Mouse (Mus musculus) liver, embryonic 16.5 days (tissue): ENCODE results near the gene Ctnna3. TPM values are rescaled to one million over a fixed set of nuclear protein-coding genes. Genes with fewer than 3 reads are reported as not detected.

Experiments
- ATAC-seq: fragments of 200-750 bp; cut with Nextera tagmentation; 2 replicates; pipeline ENCODE4 v1.8.0; 2017; ENCODE audit warnings: low read depth, mild to moderate bottlenecking, moderate number of reproducible peaks, moderate library complexity
- H3K27ac ChIP-seq: fragments of 300-500 bp; sonication (generic); 2 replicates; pipeline ENCODE4 v1.5.1; 2014; ENCODE audit warnings: mild to moderate bottlenecking, low read length
- H3K27me3 ChIP-seq: fragments of 300-500 bp; sonication (generic); 2 replicates; pipeline ENCODE4 v1.6.1; 2014; ENCODE audit warnings: low read depth, low read length, mixed read lengths; ENCODE audit not compliant: control insufficient read depth, insufficient read depth
- H3K36me3 ChIP-seq: fragments of 300-500 bp; sonication (generic); 2 replicates; pipeline ENCODE4 v1.6.1; 2014; ENCODE audit warnings: mild to moderate bottlenecking; ENCODE audit not compliant: control insufficient read depth, insufficient read depth
- H3K4me1 ChIP-seq: fragments of 300-500 bp; sonication (generic); 2 replicates; pipeline ENCODE4 v1.6.1; 2014; ENCODE audit warnings: low read depth, low read length, mixed read lengths; ENCODE audit not compliant: control insufficient read depth
- H3K4me2 ChIP-seq: fragments of 300-500 bp; sonication (generic); 2 replicates; pipeline ENCODE4 v1.6.1; 2014; ENCODE audit warnings: low read depth, low read length, mixed read lengths
- H3K4me3 ChIP-seq: fragments of 300-500 bp; sonication (generic); 2 replicates; pipeline ENCODE4 v1.5.1; 2014; ENCODE audit warnings: low read depth, mild to moderate bottlenecking, low read length
- H3K9ac ChIP-seq: fragments of 300-500 bp; sonication (generic); 2 replicates; pipeline ENCODE4 v1.6.1; 2014; ENCODE audit warnings: low read depth, low read length
- H3K9me3 ChIP-seq: fragments of 300-500 bp; sonication (generic); replicated peaks from 2 replicates; pipeline ENCODE4 v1.6.1; 2016; ENCODE audit warnings: low read length; ENCODE audit not compliant: control insufficient read depth
- WGBS: fragments of 180-500 bp; shearing (Covaris S2); extraction: QIAGEN DNeasy Blood & Tissue Kit; methylation state at CpG from one replicate; pipeline ENCODE4 v1.1.7; 2014; ENCODE audit not compliant: insufficient replicate concordance; 5-methylcytosine and 5-hydroxymethylcytosine counted together
- polyA plus RNA-seq: library from polyadenylated mRNA; unstranded; fragments of >200 nt; fragmentation: Nextera tagmentation; extraction: Ambion mirVana; gene quantifications from 2 replicates; pipeline ENCODE4 v1.2.1, GENCODE M21; 2015

Ctnna3 gene
- polyA plus RNA-seq, 1 experiment from 2014 or later = 0.11 TPM

DNA sequence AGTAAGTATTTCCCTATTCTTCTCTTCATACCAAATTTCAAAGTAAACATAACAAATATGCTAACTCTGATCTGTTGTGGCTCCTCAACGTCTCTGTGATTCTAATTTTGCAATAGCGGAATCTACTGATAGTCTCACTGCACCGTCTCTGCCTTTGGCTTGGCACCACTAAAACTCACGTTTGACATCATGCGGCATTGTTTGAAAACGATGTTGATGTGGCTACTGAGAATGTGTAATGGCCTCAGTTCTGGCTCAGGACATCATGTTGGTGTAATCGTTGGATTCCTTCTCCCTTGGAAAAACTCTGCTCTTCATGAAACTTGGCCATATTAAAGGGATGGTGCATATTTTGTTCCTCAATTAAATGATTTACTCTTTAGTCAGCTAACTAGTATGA is 439.2 kb downstream of the Ctnna3 start:
- Histone ChIP-seq H3K27me3 (no peaks in the 10 kb centered on the region), H3K9ac (no peak overlapping the region), H3K27ac (no peak overlapping the region), H3K4me1 (no peaks in the 10 kb centered on the region), H3K4me3 (no peak overlapping the region), H3K36me3 (no peaks in the 10 kb centered on the region), H3K9me3 (no peaks in the 10 kb centered on the region), H3K4me2 (no peak overlapping the region)
- no peak for ATAC-seq
- WGBS = 67% methylated on average over 7 of the region's 7 CpGs

DNA sequence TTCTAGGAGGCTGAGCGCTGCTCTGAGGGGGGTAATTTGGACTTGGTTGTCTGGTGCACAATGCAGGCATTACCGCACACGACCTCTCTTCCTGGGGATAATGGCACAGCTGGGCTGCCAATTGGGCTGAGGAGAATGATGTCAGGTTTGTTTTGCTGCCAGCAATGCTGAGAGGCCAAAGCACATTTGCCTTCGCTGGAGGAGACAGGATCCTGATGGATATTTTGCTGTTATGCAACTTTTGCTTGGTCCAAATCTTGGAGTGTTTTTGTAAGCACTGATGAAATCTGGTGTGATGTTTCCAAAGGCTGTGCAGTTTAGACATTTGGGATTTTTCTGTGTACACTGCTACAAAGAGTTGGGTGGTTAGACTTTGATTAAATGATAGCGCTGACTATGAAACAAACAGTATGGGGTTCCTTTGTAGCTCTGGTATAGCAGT is 450.6 kb downstream of the Ctnna3 start:
- Histone ChIP-seq H3K9ac (no peak overlapping the region), H3K4me2 (no peak overlapping the region), H3K4me3 (no peak overlapping the region), H3K4me1 (no peaks in the 10 kb centered on the region), H3K27me3 (no peaks in the 10 kb centered on the region), H3K27ac (no peak overlapping the region), H3K9me3 (no peaks in the 10 kb centered on the region), H3K36me3 (no peaks in the 10 kb centered on the region)
- no peak for ATAC-seq
- 67% methylated on average over 5 of the region's 5 CpGs for WGBS

DNA sequence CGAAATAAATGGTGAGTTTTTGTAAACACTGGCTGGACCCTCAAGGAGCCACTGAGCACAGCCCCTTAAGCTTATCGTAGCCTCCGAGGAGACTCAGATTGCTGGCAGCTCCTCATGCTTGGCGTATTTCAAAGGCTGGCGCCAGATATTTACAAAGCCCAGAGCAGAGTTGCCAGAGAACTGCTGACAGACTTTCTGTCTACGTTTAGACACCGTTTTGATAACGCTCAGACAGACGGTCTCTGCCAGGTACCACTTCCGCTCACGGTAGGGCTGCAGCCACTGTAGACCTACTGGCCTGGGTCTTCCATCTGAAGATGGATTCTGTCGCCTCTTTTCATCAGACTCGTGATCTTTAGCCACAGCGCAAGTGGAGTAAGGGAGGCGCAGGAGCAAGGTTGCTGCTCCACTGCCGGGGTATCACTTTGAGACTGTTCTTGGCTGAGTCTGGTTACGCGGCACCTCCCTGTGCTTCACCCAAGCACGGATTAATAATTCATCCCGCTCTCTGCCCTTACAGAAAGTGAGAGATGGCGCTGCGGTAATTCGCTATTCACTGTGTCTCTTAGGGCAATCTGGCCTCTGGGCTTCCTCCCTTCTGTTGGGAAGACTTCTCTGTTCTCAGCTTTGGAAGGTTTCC is 456.7 kb downstream of the Ctnna3 start:
- no peak overlapping the region for H3K4me3 ChIP-seq
- no peak overlapping the region for H3K9ac ChIP-seq
- no peaks in the 10 kb centered on the region for H3K9me3 ChIP-seq
- H3K36me3 ChIP-seq = no peaks in the 10 kb centered on the region
- H3K27ac ChIP-seq = no peak overlapping the region
- H3K27me3 ChIP-seq = no peaks in the 10 kb centered on the region
- 67% methylated on average over 23 of the region's 23 CpGs for WGBS
- no peak for ATAC-seq
- no peaks in the 10 kb centered on the region for H3K4me1 ChIP-seq
- H3K4me2 ChIP-seq = no peak overlapping the region

DNA sequence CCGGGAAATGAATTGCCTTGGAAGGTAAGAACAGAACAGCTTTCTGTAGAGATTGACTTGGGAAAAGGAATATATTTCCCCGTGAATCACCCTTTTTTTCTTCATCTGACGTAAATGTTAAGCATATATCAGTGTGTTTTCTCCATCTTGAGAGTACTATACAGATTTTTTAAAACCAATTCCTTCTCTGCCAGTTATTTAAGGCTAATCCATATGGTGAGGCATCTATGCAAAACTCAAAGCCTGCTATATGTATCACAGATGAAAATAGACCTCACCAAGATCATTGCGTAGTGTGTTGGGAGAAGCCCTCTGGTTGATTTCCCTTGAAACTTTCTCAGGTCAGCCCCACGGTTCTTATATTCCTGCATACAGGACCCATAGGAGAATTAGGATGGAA is 464.7 kb downstream of the Ctnna3 start:
- Histone ChIP-seq H3K9ac (no peak overlapping the region), H3K36me3 (no peaks in the 10 kb centered on the region), H3K27me3 (no peaks in the 10 kb centered on the region), H3K27ac (no peak overlapping the region), H3K4me1 (no peaks in the 10 kb centered on the region), H3K4me2 (no peak overlapping the region), H3K9me3 (no peaks in the 10 kb centered on the region), H3K4me3 (no peak overlapping the region)
- ATAC-seq = no peak
- 62% methylated on average over 5 of the region's 5 CpGs for WGBS

DNA sequence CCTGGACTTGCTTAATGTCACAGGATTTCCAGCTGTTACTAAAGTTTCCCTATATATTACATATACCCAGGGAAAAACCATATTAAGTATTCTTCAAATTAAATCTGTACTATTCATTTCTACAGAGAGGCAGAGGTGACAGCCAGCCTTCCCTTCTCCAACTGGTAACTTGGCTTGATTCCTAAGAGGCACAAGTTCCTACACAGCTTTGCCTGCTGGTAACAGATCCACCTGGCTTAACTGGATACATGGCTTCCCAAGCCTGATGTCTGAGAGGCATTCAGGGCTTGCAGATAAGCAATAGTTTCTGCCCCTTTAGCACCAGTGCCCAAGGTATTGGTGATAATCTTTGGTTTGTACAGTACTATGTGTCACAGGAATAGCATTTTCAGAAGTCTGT is 470.0 kb downstream of the Ctnna3 start:
- Histone ChIP-seq H3K9me3 (no peaks in the 10 kb centered on the region), H3K4me3 (no peak overlapping the region), H3K9ac (no peak overlapping the region), H3K27me3 (no peaks in the 10 kb centered on the region), H3K4me1 (no peaks in the 10 kb centered on the region), H3K36me3 (no peaks in the 10 kb centered on the region), H3K4me2 (no peak overlapping the region), H3K27ac (no peak overlapping the region)
- ATAC-seq = no peak

DNA sequence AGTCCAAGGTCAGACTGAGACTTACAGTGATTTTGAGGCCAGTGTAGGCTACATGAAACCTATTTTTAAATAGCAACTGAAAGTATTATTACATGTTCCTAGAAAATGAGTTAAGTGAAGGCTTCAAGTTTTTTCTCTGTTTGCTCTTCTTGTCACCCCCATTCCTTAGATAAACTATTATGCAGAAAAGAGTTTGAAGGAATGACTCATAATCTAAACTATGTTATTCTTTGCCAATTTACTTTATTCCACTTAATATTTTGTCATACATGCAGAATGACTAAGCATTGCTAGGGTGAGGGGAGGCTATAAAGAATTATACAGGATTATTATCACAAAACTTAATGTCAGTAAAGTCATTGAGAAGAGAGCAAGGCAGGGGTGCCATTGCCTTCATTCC is 479.0 kb downstream of the Ctnna3 start:
- no peak overlapping the region for H3K4me3 ChIP-seq
- H3K4me2 ChIP-seq = no peak overlapping the region
- no peaks in the 10 kb centered on the region for H3K4me1 ChIP-seq
- no peak overlapping the region for H3K9ac ChIP-seq
- no peak for ATAC-seq
- H3K27me3 ChIP-seq = no peaks in the 10 kb centered on the region
- H3K9me3 ChIP-seq = no peaks in the 10 kb centered on the region
- no peak overlapping the region for H3K27ac ChIP-seq
- H3K36me3 ChIP-seq = no peaks in the 10 kb centered on the region

- Histone ChIP-seq H3K4me1 (no peaks in the 10 kb centered on the region), H3K4me2 (no peak within 1 kb of the TSS), H3K4me3 (no peak within 1 kb of the TSS), H3K9ac (no peak within 1 kb of the TSS), H3K36me3 (no peaks in the 10 kb centered on the region), H3K27ac (no peak within 1 kb of the TSS), H3K27me3 (no peaks in the 10 kb centered on the region), H3K9me3 (no peaks in the 10 kb centered on the region)
- ATAC-seq = no peak
Observed at GRCm38 (mm10) chr10:63927334-63927733, 497.4 kb downstream of the Ctnna3 start, which contains the start of gene Gm10118. Gene Gm10118 (minus strand): TSS chr10:63927434.

- 59% methylated on average over 5 of the region's 5 CpGs for WGBS
- Histone ChIP-seq H3K27ac (no peak overlapping the region), H3K4me1 (no peaks in the 10 kb centered on the region), H3K4me3 (no peak overlapping the region), H3K4me2 (no peak overlapping the region), H3K9me3 (no peaks in the 10 kb centered on the region), H3K27me3 (no peaks in the 10 kb centered on the region), H3K36me3 (no peaks in the 10 kb centered on the region), H3K9ac (no peak overlapping the region)
- no peak for ATAC-seq
Observed at GRCm38 (mm10) chr10:63933946-63934345, 504.0 kb downstream of the Ctnna3 start.

GRCm38 (mm10) chr10:63945534-63945933 is 515.6 kb downstream of the Ctnna3 start:
- WGBS = 64% methylated on average over 3 of the region's 3 CpGs

More at GRCm38 (mm10) chr10:63945534-63945933, 515.6 kb downstream of the Ctnna3 start:
- H3K36me3 ChIP-seq = no peaks in the 10 kb centered on the region
- no peaks in the 10 kb centered on the region for H3K4me1 ChIP-seq
- no peak overlapping the region for H3K27ac ChIP-seq
- ATAC-seq = no peak
- H3K27me3 ChIP-seq = no peaks in the 10 kb centered on the region
- H3K9me3 ChIP-seq = no peaks in the 10 kb centered on the region
- no peak overlapping the region for H3K4me3 ChIP-seq
- H3K9ac ChIP-seq = no peak overlapping the region
- H3K4me2 ChIP-seq = no peak overlapping the region
